Mouse (Mus musculus) left cerebral cortex, postnatal 10 days (tissue): ENCODE measurements around the gene Hspe1. TPM values are rescaled to one million over a fixed set of nuclear protein-coding genes. Genes with fewer than 3 reads are reported as not detected.
"Not testable (repeated sequence)": the region's sequence is repeated elsewhere in the genome, so short reads cannot be mapped to it uniquely, and the experiment has no call there.

Experiments
- DNase-seq, 2 experiments: peaks; one replicate each; pipeline ENCODE4 v3.0.0; 2021 to 2022; ENCODE audit warnings: low spot score in 2 of 2, mixed read lengths in 1 of 2; ENCODE audit errors: extremely low spot score in 1 of 2
- intact Hi-C: fragments of 180-260 bp; cut with DNase I; formaldehyde crosslinking; loops from one replicate; pipeline ENCODE4 v1.15.1; 2025
- total RNA-seq, 2 experiments: library from RNA; stranded (reverse); gene quantifications; 2 replicates each; pipeline ENCODE4 v1.2.3; 2021

Hspe1 gene
- 10 to 100 TPM; 92.6 to 97.8 TPM for total RNA-seq

GRCm38 (mm10) chr1:55087932-55088610 is at the start of gene Hspe1, which contains the start of gene Hspd1:
Hspe1 (plus strand) TSS chr1:55088132.
Hspd1 (minus strand) TSS chr1:55088243.
- intact Hi-C loops, result loop anchor here (5.0 to 10.0 kb wide), 3 partner anchors 44 to 147 kb away; partner anchors contain the start of genes Mars2 and Mob4
- peak; percentile 98 to 100 for DNase-seq

- DNase-seq, result no peak
- intact Hi-C loops, result no loop called here
These were observed 48.0 kb upstream of the Hspe1 start for GRCm38 (mm10) chr1:55039944-55040343.

GRCm38 (mm10) chr1:55041691-55042090 is 46.2 kb upstream of the Hspe1 start:
- intact Hi-C loops, result no loop called here
- no peak for DNase-seq

- DNase-seq, result no peak
- intact Hi-C loops, result no loop called here
These were observed 45.7 kb upstream of the Hspe1 start for GRCm38 (mm10) chr1:55042246-55042645.

- no peak for DNase-seq
- intact Hi-C loops, result no loop called here
These were observed 44.8 kb upstream of the Hspe1 start for GRCm38 (mm10) chr1:55043164-55043563.

GRCm38 (mm10) chr1:55048841-55049587 is 38.9 kb upstream of the Hspe1 start:
- intact Hi-C loops, result no loop called here

GRCm38 (mm10) chr1:55051671-55052070 is 36.3 kb upstream of the Hspe1 start:
- no peak for DNase-seq
- intact Hi-C loops, result loop anchor here (2.0 kb wide), 2 partner anchors 25 to 79 kb away; partner anchors contain the start of genes Mob4 and Sf3b1

More at GRCm38 (mm10) chr1:55048841-55049587, 38.9 kb upstream of the Hspe1 start:
- no peak for DNase-seq

- intact Hi-C loops, result loop anchor here (2.0 kb wide), 2 partner anchors 26 to 78 kb away; partner anchors contain the start of genes Mob4 and Sf3b1
- DNase-seq, result peak; percentile 98 to 99
These were observed 35.5 kb upstream of the Hspe1 start, which contains the start of gene Coq10b for GRCm38 (mm10) chr1:55052355-55052953. Coq10b (plus strand) TSS chr1:55052770.

GRCm38 (mm10) chr1:55053005-55053404 is 34.9 kb upstream of the Hspe1 start:
- peak; percentile 19 to 87 for DNase-seq
- intact Hi-C loops, result loop anchor here (2.0 kb wide), 2 partner anchors 26 to 78 kb away; partner anchors contain the start of genes Mob4 and Sf3b1

GRCm38 (mm10) chr1:55053596-55053995 is 34.3 kb upstream of the Hspe1 start:
- no peak for DNase-seq
- intact Hi-C loops, result loop anchor here (2.0 kb wide), 2 partner anchors 27 to 77 kb away; partner anchors contain the start of genes Mob4 and Sf3b1

- intact Hi-C loops, result no loop called here
- no peak for DNase-seq
These were observed 32.4 kb upstream of the Hspe1 start for GRCm38 (mm10) chr1:55055322-55056115.

- intact Hi-C loops, DNase-seq: not testable (repeated sequence)
These were observed 29.5 kb upstream of the Hspe1 start for GRCm38 (mm10) chr1:55058383-55058782.

- intact Hi-C loops, result no loop called here
These were observed 26.8 kb upstream of the Hspe1 start for GRCm38 (mm10) chr1:55061099-55061498.

GRCm38 (mm10) chr1:55061772-55062171 is 26.2 kb upstream of the Hspe1 start:
- intact Hi-C loops, result no loop called here
- no peak for DNase-seq

More at GRCm38 (mm10) chr1:55061099-55061498, 26.8 kb upstream of the Hspe1 start:
- DNase-seq, result no peak

GRCm38 (mm10) chr1:55072328-55072727 is 15.6 kb upstream of the Hspe1 start:
- DNase-seq, result not testable (repeated sequence)
- intact Hi-C loops, result loop anchor here (5.0 kb wide), 1 partner anchor 75 kb away; no protein-coding TSS in a partner anchor

GRCm38 (mm10) chr1:55074757-55075156 is 13.2 kb upstream of the Hspe1 start:
- intact Hi-C loops, result loop anchor here (5.0 kb wide), 1 partner anchor 77 kb away; no protein-coding TSS in a partner anchor
- no peak for DNase-seq

GRCm38 (mm10) chr1:55075652-55076394 is 12.1 kb upstream of the Hspe1 start:
- intact Hi-C loops, result no loop called here
- no peak for DNase-seq

- intact Hi-C loops, result no loop called here
These were observed 11.6 kb upstream of the Hspe1 start for GRCm38 (mm10) chr1:55076395-55076743.

More at GRCm38 (mm10) chr1:55076395-55076743, 11.6 kb upstream of the Hspe1 start:
- DNase-seq, result no peak
